Mouse (Mus musculus) kidney, postnatal 4 days (tissue): Measurements from ENCODE around the gene Iqcc.

Source experiments
- DNase-seq, 2 experiments: peaks; one replicate each; pipeline ENCODE4 v3.0.0; 2021; ENCODE audit warnings: mixed read lengths in 2 of 2

The Iqcc gene

DNA sequence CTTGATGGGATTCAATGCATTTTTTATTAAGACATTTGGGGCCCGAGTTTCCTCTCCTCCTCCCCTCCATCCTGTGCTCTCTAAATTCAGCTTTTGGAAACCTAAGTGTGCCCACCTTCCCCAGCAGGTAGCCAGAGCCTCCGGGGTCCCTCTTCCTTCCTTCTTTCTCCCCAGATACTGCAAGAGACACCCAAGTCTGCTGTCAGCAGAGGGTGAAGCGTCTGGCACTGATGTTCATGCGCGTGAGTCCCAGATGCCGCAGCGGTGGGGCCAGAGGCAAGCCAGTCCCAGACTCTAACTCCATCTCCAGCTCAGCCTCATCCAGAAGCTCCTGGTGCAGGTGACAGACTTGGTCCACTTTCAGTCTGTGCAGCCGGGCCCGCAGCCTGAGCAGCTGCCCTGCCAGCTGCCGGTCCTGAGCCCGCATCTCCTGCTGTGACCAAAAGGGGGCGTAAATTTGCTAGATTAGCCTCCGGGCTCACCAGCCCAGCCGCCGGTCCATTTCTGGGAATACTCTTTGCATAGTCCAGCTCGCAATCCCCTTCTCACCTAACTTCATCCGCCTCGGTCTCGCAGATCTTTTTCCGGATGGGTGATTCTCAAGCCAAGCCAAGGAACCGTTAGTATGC lies 41.9 kb downstream of the Iqcc start:
- DNase-seq = peak; percentile 84 to 89

DNA sequence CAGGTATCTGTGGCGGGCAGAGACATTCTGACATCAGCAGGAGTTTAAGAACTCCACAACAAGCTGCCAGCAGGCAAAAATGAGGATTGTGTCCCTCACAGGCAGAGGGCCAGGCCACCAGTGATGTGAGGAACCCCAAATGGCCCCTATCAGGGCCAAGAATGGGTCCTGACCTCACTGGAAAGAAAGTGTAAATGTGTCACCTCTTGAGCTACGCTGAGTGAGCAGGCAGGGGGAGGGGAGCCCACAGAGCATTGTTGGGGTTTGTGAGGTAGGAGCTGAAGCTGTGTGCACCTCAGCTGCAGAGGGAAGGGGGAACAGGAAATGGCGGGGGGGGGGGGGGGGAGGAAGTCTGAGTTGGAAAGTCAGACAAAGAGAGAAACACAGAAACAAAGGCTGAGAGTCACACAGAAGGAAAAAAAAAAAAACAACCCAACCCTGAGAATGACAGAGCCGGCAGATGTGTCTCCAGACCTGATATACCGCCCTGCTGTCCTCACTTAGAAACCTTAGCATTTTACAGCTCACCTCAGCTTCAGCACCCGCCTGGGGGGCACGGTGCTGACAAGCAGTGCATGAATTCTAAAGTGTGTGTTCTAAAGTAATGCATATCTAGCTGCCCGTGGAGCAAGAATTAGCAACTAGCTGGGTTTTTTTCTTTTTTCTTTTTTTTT lies 43.6 kb downstream of the Iqcc start:
- peak; percentile 48 to 65 for DNase-seq

DNA sequence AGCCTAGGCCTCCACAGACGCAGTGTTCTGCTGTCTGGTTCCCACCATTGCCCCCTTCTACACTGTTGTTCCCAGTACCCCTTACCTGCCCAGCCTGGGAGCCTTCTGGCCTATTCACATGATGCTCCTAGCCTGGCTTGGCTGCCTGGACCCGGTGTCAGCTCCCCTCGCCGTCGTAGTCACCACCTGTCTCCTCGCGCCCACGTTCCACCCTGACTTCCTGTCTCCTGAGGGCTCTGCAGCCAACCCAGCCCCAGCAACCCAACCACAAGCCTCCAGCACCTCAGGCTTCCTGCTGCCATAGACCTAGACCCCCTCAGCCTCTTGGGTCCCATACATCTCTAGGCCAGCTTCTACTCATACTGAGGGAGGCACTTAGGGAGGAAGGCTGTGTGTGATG lies 45.5 kb downstream of the Iqcc start, which contains the start of gene Lck:
Lck (minus strand) TSS at position 212 of the 400 bp plus-strand sequence.
- DNase-seq = no peak

DNA sequence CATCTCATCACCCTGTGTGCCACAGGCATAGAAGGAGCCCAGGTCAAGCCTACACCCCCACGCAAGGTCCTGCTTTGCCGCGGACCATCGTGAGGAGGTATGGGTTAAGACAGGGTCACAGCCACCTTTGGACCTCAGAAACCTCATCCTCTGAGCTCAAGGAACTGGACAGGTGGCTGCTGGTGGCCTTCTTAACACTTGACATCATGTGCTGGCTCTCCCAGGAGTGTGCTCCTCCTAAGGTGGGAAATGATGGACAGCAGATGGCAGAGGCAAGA lies 45.9 kb downstream of the Iqcc start:
- DNase-seq = no peak

DNA sequence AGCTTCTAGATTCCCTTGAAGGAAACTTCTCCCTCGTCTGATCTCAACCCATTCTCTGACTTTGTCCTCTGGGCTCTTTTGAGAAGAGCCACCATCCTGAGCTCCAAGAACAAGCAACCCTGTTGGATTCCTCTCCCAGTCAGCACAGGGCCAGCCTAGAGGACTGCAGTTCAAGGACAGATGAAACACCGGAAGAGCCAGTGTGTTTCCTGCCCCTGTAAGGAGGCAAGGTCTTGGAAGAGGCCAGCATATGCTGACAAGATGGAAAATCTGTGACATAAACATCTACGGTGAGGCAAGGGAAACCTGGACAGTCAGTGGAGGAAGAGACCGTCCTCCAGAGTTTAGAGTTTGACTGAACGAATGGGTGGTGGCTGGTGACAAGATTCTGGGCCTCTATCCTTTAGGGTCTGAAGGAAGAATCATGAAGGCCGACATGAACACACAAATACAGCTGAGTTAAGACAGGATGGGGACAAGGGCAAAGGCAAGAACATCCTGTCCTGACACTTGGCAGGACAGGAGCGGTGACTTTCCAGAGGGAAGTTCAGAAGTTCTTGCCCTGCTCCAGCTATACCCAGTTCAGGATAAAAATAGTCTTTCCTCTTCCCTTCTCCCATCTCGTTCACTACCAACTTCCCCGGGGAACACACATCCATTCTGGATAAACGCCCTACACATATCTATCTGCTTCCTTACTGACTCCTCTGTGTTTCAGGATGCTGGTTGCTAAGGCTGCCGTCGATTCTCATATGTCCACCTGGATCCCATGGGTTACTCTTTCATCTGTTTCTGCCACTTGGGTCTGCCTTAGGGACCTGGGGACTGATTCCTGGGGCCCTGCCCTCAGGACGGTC lies 46.4 kb downstream of the Iqcc start:
- no peak for DNase-seq

DNA sequence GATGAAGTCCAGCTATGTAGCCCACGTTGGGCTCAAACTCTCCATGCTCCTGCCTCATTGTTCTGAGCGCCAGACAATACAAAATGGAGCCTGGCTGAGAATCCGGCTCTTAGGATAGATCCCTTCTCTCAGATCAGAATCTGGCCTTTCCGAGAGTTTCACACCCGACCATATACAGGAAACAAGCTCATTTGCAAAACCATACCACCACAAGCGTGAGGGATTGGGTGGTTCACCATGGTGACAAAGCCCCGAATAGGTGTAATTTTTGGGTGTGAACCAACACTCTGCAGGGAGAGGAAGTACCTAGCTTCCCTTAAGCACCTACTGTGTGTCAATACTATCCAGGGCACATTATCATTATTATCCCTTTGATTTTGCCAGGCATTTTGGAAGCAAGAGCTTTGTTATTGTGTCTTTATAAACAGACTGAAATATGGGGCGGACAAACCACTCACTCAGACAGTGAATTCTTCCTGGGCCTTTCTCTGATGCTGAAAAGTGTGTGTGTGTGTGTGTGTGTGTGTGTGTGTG lies 47.3 kb downstream of the Iqcc start:
- no peak for DNase-seq

DNA sequence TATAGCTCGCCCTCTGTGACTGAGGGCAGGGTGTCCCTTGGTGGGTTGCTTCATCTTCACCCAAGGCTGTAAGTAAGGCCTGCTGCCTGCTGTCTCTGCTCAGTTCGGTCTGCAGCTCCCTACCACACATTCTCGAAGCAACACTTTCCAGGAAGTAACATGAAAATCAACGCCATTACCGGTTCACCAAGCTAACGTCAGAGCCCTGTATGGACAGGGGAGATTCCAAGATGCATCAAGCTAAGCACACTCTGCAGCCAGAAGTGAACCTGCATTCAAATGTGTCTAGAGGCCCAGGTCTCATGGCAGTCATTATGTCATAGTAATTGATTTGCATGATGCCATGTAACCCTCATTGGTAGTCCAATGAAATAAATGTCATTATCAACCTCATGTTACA lies 48.9 kb downstream of the Iqcc start:
- no peak for DNase-seq

DNA sequence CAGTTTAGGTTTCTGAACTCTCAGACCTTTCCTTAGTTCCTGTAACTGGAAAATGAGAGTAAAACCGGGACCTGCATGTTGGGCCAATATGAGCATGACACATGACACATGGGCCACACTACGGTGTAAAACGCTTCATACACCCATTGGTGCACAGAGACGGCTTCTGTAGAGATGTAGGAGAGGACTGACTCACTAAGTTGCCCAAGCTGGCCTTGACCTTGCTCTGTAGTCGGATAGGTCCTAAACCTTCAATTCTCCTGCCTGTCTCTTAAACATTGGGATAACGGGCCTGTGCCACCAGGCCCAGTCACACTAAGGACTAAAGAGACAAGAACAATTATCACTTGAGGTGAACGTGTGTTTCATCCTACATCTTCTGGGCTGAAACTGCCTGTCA lies 50.5 kb downstream of the Iqcc start:
- DNase-seq = no peak

DNA sequence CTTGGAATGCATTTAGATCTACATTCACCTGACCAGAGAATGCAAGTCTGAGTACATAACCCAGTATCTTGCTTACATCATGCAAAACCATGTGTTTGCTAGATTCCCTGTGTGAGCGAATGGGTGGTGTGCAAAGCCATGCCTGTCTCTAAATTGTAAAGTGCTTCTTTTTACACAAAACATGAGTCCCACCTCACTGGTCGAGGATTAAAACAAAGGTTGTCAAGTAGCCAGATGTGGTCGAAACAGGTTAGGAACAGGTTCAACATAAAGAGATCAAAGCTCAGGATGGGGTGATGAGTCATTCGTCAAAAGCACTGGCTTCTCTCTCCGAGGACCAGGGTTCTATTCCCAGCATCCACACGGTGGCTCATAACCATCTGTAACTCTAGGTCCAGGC lies 53.8 kb downstream of the Iqcc start:
- no peak for DNase-seq
